Mouse (Mus musculus) retina, adult 2 months (tissue): ENCODE results near the gene Irgm1.
"Not testable (repeated sequence)": the region's sequence is repeated elsewhere in the genome, so short reads cannot be mapped to it uniquely, and the experiment has no call there.

Experiments used
- DNase-seq: peaks from one replicate; pipeline ENCODE4 v3.0.0-alpha.2; 2012; ENCODE audit warnings: low read depth, low spot score

Gene Irgm1

DNA sequence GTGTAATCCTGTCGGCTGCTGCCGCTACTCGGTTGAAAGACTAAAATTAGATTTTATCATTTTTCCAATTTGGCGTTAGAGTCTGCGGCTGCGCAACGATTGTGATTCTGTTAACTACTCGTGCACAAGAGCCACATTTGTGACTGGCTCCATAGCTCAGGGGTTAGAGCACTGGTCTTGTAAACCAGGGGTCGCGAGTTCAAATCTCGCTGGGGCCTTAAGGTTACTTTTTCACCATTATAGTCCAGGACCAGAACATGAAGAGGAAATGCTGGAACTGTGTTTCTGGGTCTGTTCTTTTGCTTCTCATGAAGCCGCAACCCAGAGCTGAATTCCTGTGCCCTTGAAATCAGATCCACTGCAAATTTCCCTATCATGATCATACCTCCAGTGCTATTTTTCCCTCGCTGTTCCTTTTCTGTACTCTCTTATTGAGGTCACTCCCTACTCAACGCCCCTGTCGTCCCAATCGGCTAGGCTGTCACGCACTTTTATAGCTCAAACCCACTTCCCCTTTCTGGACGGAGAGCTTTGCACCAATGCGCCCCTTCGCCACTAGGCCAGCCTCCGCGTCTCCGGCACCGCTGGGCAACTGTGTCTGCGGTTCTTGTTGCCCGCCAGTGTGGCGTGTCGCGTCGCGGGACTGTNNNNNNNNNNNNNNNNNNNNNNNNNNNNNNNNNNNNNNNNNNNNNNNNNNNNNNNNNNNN is 17.9 kb downstream of the Irgm1 start:
- DNase-seq = no peak

DNA sequence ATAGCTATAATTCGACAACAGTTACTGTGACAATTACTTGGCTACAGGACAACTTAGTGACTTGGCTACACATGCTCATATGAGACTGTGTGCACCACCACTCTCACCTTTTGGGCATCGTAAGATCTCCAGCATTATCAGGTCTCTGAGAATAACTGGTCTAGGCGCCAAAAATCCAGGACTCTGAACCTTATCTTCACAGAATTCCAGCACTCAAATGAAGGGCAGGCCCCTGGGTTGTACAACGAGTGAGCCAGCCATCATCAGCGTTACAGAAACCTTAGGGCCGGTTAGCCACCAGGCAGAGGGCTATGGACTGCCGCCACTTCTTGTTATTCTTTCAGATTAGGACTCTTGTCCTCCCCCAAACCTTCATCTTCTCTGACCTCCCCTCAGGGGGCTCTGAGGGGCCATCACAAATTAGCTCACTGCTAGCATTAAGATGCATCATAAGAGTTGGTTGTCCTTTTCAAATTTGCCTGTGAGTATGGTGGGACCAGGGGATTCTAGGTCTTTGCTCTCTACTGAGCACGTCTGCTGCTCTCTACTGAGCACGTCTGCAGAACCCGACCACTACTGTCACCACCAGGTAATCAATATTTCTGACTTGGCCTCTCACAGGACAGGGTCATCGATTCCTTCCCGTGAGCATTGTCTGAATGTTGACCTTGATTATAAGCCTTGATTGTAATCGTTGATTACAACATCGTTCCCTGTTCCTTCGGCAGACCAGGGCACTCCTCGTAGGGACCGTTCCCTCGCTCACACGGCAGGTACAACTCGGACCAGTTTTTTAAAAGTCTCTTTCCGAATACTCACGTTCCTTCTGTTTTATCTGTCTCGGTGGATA is 18.6 kb downstream of the Irgm1 start:
- DNase-seq = no peak

DNA sequence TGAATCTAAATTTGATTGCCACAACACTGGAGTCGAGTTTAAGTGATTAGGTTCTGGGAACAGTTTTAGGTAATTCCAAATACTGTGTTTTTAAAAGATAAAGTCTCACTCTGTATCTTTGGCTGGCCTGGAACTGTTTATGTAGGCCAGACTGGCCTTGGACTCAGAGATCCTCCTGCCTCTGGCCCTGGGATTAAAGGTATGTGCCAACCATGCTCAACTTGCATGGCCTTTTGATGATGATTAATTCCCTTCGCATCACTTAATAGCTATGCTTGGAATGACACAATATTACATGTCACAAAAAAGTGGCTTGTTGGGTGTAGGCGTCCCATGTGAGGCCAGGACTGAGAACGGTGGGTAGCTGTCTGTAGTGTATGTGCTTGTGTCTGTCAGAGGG is 19.3 kb downstream of the Irgm1 start:
- no peak for DNase-seq

DNA sequence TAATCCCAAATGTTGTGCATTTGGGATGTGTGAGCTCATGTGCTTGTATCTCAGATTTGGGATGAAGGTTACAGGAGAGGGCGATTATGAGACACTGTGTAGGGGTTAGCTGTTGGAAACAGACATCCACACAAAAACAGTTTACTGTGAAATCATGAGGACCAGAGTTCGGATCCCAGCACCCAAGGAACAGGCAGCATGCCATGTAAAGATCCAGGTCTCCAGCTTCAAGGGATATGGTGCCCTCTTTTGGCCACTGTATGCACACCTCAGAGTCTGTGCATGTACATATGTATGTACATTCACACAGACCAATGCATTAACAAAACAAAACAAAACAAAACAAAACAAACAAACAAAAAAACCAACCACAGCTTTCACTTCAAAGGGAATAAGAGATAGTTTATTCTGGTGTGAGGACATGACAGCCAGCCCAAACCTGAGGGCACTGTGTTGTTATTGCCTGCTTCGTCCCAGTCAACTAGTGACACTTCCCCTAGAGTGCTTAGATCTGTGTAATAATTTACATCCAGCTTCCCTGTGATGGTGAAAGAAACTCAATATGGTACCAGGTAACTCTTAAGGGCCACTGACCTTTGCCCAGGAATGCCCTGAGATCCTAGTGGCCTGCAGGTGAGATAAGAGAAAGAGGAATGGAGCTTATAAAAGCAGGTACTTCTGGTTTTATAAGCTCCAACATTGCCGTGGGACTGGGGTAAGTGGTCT is 20.1 kb downstream of the Irgm1 start:
- no peak for DNase-seq

DNA sequence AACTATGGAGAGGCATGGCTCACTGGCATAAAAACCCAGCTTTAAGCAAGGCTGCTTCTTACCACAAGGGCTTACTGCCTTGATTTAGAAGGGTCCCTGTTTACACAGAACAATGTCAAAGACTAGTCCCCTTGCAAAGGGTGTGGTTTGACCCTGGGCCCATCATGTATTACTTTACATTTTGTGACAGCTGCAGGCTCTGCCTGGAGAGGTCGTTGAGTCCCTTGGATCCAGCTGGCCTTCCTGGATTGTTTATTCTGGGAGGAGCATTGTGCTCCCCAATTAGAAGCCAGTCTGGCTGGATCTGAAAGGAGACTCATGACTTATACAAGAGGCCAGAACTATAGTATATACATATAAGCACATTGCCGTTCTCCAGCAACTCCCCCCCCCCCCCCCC is 21.2 kb downstream of the Irgm1 start:
- no peak for DNase-seq

DNA sequence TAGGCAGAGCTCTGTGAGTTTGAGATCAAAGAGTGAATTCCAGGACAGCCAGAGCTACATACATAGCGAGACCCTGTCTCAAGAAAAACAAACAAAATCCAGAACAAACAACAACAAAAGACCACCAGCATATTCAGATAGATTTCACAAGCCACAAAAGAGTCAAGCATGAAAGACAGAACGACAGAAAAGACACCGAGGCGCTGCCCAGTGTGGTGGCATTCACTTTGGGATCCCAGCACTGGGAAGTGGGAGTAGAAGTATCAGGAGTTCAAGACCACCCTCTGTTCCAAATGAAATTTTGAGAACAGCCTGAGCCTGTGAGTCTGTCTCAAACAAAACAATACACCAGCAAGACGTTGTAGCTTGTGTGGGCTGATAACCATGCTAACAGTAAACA is 24.6 kb downstream of the Irgm1 start:
- DNase-seq = no peak

DNA sequence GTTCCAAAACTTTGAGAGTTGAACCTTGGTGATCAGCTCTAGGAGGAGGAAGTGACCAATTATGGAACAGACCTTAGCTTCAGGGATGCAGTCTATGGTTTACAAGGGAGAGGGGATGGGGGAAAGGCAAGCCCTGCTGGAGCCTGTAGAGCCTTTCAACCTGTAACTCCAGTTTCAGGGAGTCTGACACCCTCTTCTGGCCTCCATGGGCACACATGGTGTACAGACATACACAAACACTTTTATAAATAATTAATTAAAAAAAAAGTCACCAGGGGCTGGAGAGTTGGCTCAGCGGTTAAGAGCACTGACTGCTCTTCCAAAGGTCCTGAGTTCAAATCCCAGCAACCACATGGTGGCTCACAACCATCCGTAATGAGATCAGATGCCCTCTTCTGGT is 25.1 kb downstream of the Irgm1 start:
- not testable (repeated sequence) for DNase-seq

DNA sequence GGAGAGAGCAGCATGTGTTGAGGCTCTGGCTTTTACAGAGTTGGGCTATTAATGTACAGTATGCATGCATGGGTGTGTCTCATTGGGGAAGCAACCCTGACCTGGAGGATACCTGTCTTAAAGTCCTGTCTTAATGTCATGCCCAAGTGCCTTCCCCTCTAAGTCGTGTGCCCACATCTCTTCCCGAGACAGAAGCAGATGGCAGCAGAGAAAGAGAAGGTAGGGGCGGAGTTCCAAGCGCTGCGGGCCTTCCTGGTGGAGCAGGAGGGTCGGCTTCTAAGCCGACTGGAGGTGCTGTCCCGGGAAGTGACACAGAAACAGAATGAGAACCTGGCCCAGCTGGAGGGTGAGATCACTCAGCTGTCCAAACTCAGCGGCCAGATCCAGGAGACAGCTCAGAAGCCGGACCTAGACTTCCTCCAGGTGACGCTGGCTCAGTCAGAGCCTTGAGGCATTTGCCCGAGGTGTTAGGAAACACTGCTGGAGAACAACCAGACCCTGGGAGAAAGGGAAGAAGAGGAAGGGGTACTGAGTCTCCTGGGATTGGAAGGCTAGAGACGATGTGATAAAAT is 26.2 kb downstream of the Irgm1 start:
- DNase-seq = no peak

DNA sequence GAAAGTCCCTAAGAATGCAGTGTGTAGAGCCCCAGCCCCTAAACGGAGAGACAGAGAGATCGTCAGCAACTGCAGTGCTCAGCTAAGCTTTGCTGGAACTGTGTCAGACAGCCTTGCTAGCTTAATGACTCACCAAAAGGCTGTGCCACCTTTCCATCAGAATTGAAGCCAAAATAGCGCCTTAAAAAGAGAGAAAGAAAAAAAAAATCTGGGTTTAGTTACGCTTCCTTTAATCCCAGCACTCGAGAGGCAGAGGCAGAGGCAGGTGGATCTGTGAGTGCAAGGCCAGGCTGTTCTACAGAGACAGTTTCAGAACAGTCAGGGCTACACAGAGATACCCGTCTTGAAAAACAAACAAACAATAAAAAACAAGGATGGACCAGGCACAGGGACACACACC is 27.2 kb downstream of the Irgm1 start:
- no peak for DNase-seq

DNA sequence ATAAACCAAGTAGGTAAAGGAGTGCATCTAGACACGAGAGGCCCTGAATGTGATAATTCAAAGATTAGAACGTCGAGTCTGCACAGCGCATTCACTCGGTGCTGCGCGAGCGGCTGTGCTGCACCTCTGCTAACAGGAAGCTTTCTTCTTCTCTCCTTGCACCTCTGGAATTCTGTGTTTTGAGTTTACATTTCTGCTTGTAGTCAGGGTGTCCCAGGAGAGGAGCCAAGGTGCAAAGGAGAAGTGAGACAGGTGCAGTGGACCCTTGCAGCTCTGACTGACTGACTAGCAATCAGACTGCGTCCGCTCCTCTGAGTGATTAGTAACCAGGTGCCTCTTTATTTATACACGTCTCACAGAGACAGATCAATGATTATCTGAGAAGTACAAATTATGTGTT is 28.3 kb downstream of the Irgm1 start:
- DNase-seq = no peak

DNA sequence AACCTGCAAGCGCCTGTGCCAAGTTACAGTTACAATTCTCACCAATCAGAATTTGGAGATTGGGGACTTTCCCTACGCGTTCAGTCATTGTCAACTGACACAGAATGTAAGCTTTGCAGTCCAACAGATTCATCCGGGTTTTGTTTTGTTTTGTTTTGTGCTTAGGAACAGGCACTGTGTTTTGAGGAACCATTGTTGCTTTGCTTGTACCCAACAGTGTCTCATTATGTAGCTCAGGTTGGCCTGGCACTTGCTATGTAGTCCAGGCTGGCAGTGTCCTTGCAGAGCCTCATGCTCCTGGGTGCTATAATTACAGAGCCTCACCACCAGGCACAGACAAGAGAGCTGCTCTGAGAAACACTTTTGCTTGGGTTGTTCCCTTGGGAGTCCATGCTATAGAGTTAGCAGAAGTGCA is 29.1 kb downstream of the Irgm1 start:
- DNase-seq = no peak

DNA sequence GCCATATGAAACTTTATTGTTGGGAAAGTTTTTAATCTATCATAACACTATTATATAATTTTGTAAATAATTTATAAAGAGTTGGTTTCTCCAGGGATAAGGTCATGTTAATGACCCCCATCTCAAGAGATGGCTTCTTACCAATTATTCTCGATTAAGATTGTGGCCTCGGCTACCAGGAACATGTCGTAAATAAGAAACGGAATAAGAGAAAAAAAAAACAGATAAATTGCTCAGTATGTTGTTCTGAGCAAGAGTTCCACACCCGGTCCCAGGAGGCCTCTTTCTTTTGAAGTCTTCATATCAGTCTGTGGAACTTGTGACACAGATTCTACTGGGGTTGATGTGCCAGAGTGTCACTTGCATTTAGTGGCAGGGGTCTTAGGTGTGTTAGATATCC is 30.3 kb downstream of the Irgm1 start:
- DNase-seq = no peak

DNA sequence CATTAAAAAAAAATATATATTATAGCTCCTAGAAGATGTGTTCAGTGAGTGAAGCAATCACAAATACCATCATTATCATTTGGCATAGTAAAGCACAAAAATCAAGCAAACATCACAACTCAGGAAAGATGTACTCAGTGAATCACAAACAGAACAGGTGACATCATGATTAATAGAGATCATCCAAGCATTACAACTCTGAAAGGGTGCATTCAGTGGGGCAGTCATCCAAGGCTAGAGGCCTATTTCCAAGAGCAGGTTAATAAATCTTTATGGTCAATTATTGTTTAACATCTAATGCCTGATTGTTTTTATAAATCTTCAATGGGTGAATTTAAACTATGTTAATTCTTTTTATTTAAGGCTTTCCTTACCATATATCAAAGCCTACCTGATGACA is 30.7 kb downstream of the Irgm1 start:
- DNase-seq = no peak

DNA sequence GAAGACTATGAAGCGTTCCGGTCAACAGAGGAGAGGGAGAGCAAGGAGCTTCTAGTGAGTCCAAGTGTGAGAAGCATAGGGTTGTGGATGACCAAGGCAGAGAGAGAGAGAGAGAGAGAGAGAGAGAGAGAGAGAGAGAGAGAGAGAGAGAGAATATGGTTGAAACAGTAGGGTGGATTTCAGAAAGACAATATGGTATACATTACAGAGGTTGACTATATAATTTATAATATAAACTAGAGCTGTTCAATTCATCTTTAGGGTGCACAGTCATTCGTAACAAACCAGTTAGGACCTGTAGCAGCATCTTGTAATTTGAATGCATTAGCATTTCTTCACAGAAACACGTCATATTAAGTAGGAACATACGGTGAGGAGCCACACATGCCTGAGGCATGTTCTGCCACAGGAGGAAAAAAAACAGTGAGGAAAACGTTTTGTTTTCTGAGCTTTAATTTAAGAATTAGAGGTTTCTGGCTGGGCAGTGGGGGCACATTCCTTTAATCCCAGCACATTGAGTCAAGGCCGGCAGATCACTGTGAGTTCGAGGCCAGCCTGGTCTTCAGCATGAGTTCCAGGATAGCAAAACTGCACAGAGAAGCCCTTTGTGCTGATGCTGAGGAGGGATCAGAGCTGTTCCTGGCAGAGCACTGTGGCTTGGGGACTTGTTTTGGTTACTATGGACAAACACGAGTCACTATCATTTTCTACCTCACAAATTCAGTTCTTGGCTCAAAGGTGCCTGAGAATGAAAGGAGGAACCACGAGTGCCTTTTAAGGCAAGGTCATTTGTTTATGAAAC is 32.4 kb downstream of the Irgm1 start:
- no peak for DNase-seq

DNA sequence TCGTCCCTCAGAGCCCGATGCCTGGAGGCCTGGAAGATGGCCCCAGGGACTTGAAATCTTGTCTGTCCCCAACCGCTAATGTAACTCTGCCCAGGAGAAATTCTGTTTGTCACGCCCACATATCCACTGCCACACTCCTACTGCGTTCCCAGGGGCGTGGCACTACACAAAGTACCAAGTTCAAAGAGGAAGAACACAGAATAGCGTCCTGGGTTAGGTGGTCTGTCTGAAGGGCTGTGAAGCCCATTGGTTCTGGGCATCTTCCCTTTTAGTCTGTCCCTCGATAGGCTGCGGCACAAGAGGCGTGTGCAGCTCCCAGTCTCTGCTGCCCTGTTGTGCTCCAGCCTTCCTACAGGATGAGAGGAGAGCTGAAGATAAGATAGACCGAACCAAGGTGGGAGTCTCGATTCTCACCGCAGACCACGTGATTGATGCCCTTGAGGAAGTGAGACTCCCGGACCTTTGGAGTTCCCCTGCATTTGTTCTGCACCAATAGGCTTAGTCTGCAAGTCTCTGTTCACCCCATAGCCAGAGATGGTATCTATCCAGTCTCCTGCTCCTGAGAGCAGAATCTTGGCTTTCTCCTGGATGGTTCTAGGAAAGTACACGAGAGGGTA is 33.2 kb downstream of the Irgm1 start:
- DNase-seq = no peak

DNA sequence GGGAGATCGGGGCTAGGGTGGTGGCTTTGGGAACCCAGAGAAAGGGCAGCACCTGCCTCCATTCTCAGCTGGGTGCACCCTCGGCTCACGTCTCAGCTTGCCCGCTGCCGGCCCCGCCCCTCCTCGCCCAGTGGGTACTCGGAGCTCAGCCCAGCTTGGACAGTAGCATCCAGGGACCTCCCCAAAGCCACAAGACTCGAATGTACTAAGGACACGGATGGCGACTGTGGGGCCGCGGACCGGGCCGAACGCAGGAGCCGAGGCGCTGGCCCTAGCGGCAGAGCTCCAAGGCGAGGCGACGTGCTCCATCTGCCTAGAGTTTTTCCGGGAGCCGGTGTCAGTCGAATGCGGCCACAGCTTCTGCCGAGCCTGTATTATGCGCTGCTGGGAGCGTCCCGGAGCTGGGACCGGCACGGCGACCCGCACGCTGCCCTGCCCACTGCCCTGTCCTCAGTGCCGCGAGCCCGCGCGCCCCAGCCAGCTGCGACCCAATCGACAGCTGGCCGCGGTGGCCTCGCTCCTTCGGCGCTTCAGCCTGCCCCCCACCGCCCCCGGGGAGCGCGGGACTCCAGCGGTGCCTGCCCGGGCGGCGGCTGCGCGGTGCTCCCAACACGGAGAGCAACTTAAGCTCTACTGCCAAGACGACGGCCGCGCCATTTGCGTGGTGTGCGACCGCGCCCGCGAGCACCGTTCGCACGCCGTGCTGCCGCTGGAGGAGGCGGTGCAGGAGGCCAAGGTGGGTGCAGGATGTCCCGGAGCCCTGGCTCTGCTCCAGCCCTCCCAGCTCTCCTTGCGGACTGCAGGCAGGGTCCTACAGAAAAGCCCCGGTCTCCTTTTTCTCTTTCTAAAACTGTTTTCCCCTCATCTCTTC is 33.9 kb downstream of the Irgm1 start:
- DNase-seq = no peak

DNA sequence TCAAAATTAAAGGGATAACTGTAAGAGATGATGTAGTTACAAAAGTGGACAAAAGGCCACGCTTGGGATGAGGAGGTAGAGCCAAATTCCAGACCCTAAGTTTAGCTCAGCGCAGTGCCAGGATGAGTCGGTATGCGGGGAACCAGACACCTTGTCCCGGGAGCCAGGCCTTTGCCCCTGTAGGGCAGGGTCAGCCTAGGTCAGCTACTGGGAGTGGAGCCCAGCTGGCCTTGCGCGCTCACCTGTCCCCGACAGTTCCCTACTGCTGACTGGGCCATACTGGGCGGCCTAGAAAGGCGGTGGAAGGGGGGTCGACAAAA is 34.5 kb downstream of the Irgm1 start:
- no peak for DNase-seq

DNA sequence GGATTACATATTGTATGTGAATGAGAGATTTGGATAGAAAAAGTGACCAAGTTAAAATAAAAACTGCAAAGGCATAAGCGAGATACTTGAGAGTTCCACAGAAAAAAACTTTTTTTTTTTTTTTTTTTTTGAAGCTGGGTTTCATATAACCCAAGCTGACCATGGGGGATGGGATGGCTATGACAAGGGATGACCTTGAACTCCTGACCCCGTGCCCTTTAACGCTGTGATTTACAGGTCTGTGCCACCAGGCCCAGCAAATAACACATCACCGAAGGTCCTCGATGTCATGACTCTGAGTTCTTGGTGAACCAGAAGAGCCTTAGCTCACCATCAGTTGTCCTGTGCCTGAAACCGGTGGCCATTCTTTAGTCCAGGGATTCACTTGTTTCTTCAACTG is 35.6 kb downstream of the Irgm1 start:
- DNase-seq = no peak

DNA sequence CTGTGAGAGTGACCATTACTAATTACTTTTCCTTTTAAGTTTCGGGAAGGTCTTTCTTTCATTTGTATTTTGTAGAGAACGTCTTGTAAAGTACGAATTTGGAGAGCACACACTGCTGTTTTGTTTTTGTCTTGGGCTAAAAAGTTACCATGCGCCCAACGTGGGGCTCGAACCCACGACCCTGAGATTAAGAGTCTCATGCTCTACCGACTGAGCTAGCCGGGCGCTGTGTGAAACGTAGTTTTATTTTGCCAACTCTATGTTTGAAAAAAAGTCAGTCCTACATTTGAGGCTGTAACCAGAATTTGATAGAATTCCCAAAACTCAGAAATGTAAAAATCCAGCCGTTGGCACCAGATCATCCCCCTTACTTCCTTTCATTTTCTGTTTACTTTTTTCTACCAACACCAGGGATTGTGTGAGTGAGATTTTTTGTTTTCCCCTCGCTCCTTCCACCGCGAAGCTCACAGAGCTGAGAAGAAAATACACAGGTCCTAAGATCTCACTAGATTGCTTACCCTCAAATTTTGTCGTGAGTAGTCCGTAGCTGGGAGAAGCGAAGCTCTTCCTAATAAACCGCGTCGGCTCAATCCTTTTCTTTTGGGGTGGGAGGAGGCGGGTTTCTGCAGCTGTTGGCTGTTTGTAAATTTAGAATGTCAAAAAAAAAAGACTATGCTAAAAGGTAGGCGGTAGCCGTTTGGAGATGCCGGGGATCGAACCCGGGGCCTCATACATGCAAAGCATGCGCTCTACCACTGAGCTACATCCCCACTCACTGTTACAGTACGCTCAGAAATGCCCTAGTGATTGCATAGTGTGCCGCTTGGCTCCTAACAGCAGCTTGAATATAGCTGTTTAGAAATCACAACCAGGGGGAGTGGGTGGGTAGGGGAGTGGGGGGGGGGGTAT is 37.5 kb downstream of the Irgm1 start:
- DNase-seq = no peak
